Mouse (Mus musculus) gastrocnemius, postnatal 4 days (tissue): ENCODE results near the gene Nr1h5. TPM values are rescaled to one million over a fixed set of nuclear protein-coding genes. Genes with fewer than 3 reads are reported as not detected.

Source experiments
- DNase-seq, 2 experiments: peaks; one replicate each; pipeline ENCODE4 v3.0.0; 2021 to 2022; ENCODE audit warnings: low spot score in 2 of 2, mixed read lengths in 2 of 2
- long read RNA-seq, 2 experiments: library from polyadenylated mRNA; stranded (forward); transcript quantifications; one replicate each; pipeline ENCODE4 v2.0.0; 2021
- total RNA-seq, 2 experiments: library from RNA; stranded (reverse); gene quantifications; 2 replicates each; pipeline ENCODE4 v1.2.3; 2021

The Nr1h5 gene
- total RNA-seq: not detected
- long read RNA-seq, experiment 1: 0 reads
- long read RNA-seq, experiment 2: 0 reads

GRCm38 (mm10) chr3:102964033-102964432, at the start of gene Nr1h5:
Gene Nr1h5 (minus strand): TSS chr3:102964133.
- no peak for DNase-seq

GRCm38 (mm10) chr3:103001595-103001994, 37.7 kb upstream of the Nr1h5 start:
- DNase-seq: no peak

- no peak for DNase-seq
Measured at GRCm38 (mm10) chr3:102997591-102997990, 33.7 kb upstream of the Nr1h5 start.

GRCm38 (mm10) chr3:102997036-102997435, 33.1 kb upstream of the Nr1h5 start:
- peak in 1 of 2 experiments; percentile 19 for DNase-seq

GRCm38 (mm10) chr3:102995605-102996321, 31.8 kb upstream of the Nr1h5 start, which contains the start of gene Sike1:
Gene Sike1 (plus strand): TSS chr3:102995708.
- peak; percentile 86 to 94 for DNase-seq

GRCm38 (mm10) chr3:102995233-102995604, 31.3 kb upstream of the Nr1h5 start:
- no peak for DNase-seq

- DNase-seq: no peak
Measured at GRCm38 (mm10) chr3:102992936-102993335, 29.0 kb upstream of the Nr1h5 start.

GRCm38 (mm10) chr3:102991041-102991440, 27.1 kb upstream of the Nr1h5 start:
- no peak for DNase-seq

GRCm38 (mm10) chr3:102980349-102980736, 16.4 kb upstream of the Nr1h5 start:
- no peak for DNase-seq

- no peak for DNase-seq
Measured at GRCm38 (mm10) chr3:102979550-102980348, 15.8 kb upstream of the Nr1h5 start.

GRCm38 (mm10) chr3:102976906-102977305, 13.0 kb upstream of the Nr1h5 start:
- DNase-seq: no peak

GRCm38 (mm10) chr3:102970508-102970907, 6.6 kb upstream of the Nr1h5 start:
- DNase-seq: no peak

- no peak for DNase-seq
Measured at GRCm38 (mm10) chr3:102970067-102970466, 6.1 kb upstream of the Nr1h5 start.

GRCm38 (mm10) chr3:102955596-102955995, 8.3 kb downstream of the Nr1h5 start:
- no peak for DNase-seq

GRCm38 (mm10) chr3:102955143-102955542, 8.8 kb downstream of the Nr1h5 start:
- DNase-seq: no peak

GRCm38 (mm10) chr3:102954476-102954875, 9.5 kb downstream of the Nr1h5 start:
- DNase-seq: no peak

GRCm38 (mm10) chr3:102946861-102947260, 17.1 kb downstream of the Nr1h5 start:
- DNase-seq: no peak

- DNase-seq: no peak
Measured at GRCm38 (mm10) chr3:102946312-102946711, 17.6 kb downstream of the Nr1h5 start.

GRCm38 (mm10) chr3:102938100-102938499, 25.8 kb downstream of the Nr1h5 start:
- no peak for DNase-seq

- no peak for DNase-seq
Measured at GRCm38 (mm10) chr3:102935451-102936354, 28.2 kb downstream of the Nr1h5 start, which contains the start of gene Sycp1. Gene Sycp1 (minus strand): TSS chr3:102936100.

- DNase-seq: no peak
Measured at GRCm38 (mm10) chr3:102899136-102899535, 64.8 kb downstream of the Nr1h5 start.
